Mouse (Mus musculus) myocyte (in vitro differentiated cells): Measurements from ENCODE around the gene Rbm38.

ENCODE experiments used
- CEBPB ChIP-seq: IDR thresholded peaks from 2 replicates; pipeline ENCODE4 v1.6.1; 2011; ENCODE audit warnings: mild to moderate bottlenecking, moderate library complexity; ENCODE audit not compliant: poor library complexity, insufficient read depth, severe bottlenecking
- E2F4 ChIP-seq: IDR thresholded peaks from one replicate; pipeline ENCODE4 v1.6.1; 2011; ENCODE audit warnings: mild to moderate bottlenecking, control low read depth, moderate library complexity; ENCODE audit not compliant: insufficient read depth
- MAX ChIP-seq: IDR thresholded peaks from one replicate; pipeline ENCODE4 v1.6.1; 2011; ENCODE audit warnings: low read depth, mild to moderate bottlenecking, control low read depth
- MYOD1 ChIP-seq, 3 experiments: IDR thresholded peaks; one replicate each; pipeline ENCODE4 v1.6.1; 2011; ENCODE audit warnings: control low read depth in 2 of 3, low read depth in 2 of 3, mild to moderate bottlenecking in 2 of 3, moderate library complexity in 1 of 3; ENCODE audit not compliant: insufficient read length in 2 of 3, control insufficient read depth in 1 of 3
- MYOG ChIP-seq, 3 experiments: IDR thresholded peaks; one replicate each; pipeline ENCODE4 v1.6.1; 2011; ENCODE audit warnings: control low read depth in 2 of 3, low read depth in 2 of 3, mild to moderate bottlenecking in 2 of 3; ENCODE audit not compliant: insufficient read length in 2 of 3, control insufficient read depth in 1 of 3, insufficient read depth in 1 of 3
- POLR2A ChIP-seq: IDR thresholded peaks from one replicate; pipeline ENCODE4 v1.6.1; 2011; ENCODE audit warnings: low read depth, mild to moderate bottlenecking, control low read depth, moderate library complexity; ENCODE audit not compliant: insufficient read length
- POLR2AphosphoS2 ChIP-seq: IDR thresholded peaks from one replicate; pipeline ENCODE4 v1.6.1; 2011; ENCODE audit warnings: low read depth, control low read depth; ENCODE audit not compliant: insufficient read length
- SRF ChIP-seq: IDR thresholded peaks from one replicate; pipeline ENCODE4 v1.6.1; 2011; ENCODE audit warnings: low read depth; ENCODE audit not compliant: control insufficient read depth, insufficient read length
- TCF12 ChIP-seq: IDR thresholded peaks from one replicate; pipeline ENCODE4 v1.6.1; 2011; ENCODE audit warnings: mild to moderate bottlenecking, control low read depth; ENCODE audit not compliant: poor library complexity, insufficient read depth, severe bottlenecking
- TCF3 ChIP-seq: IDR thresholded peaks from one replicate; pipeline ENCODE4 v1.6.1; 2011; ENCODE audit warnings: low read depth, control low read depth; ENCODE audit not compliant: insufficient read length
- USF1 ChIP-seq: IDR thresholded peaks from one replicate; pipeline ENCODE4 v1.6.1; 2011; ENCODE audit warnings: low read depth, mild to moderate bottlenecking, control low read depth, moderate library complexity

- TF ChIP-seq POLR2A (no peak), E2F4 (no peak), POLR2AphosphoS2 (no peak), TCF12 (no peak), CEBPB (no peak), USF1 (no peak), MYOD1 (IDR thresholded peaks at IDR 0.05; ENCODE audit: control insufficient read depth in 1 of 3, insufficient read length in 2 of 3, low read depth in 2 of 3) (no peak), TCF3 (no peak), MAX (no peak), SRF (no peak), MYOG (IDR thresholded peaks at IDR 0.05; ENCODE audit: control insufficient read depth in 1 of 3, insufficient read depth in 1 of 3, insufficient read length in 2 of 3, low read depth in 2 of 3) (no peak)
These were observed 28.9 kb downstream of the Rbm38 start for GRCm38 (mm10) chr2:173049231-173049630.
